Mouse (Mus musculus) midbrain, embryonic 10.5 days (tissue): ENCODE data around the gene Dnm3. TPM values are rescaled to one million over a fixed set of nuclear protein-coding genes. Genes with fewer than 3 reads are reported as not detected.
A peak's percentile ranks its signal among the peaks of the same experiment; 100 is the strongest.

Experiments used
- DNase-seq: peaks from one replicate; pipeline ENCODE4 v3.0.0-alpha.2; 2017; ENCODE audit warnings: low spot score
- H3K27ac ChIP-seq: fragments of 300-500 bp; sonication (generic); replicated peaks from 2 replicates; pipeline ENCODE4 v1.5.1; 2016; ENCODE audit warnings: mild to moderate bottlenecking
- H3K27me3 ChIP-seq: fragments of 300-500 bp; sonication (generic); 2 replicates; pipeline ENCODE4 v1.6.1; 2016; ENCODE audit warnings: low read depth, mild to moderate bottlenecking; ENCODE audit not compliant: poor library complexity, severe bottlenecking
- H3K36me3 ChIP-seq: fragments of 300-500 bp; sonication (generic); 2 replicates; pipeline ENCODE4 v1.6.1; 2016; ENCODE audit warnings: mild to moderate bottlenecking, moderate library complexity
- H3K4me1 ChIP-seq: fragments of 300-500 bp; sonication (generic); 2 replicates; pipeline ENCODE4 v1.6.1; 2016
- H3K4me3 ChIP-seq: fragments of 300-500 bp; sonication (generic); 2 replicates; pipeline ENCODE4 v1.5.1; 2016; ENCODE audit warnings: mild to moderate bottlenecking, moderate library complexity
- H3K9me3 ChIP-seq: fragments of 300-500 bp; sonication (generic); replicated peaks from 2 replicates; pipeline ENCODE4 v1.6.1; 2016; ENCODE audit warnings: mild to moderate bottlenecking
- WGBS: fragments of 180-500 bp; shearing (Covaris S2); methylation state at CpG from one replicate; pipeline ENCODE4 v1.1.7; 2016; 5-methylcytosine and 5-hydroxymethylcytosine counted together
- polyA plus RNA-seq: library from polyadenylated mRNA; unstranded; fragments of >200 nt; fragmentation: Nextera tagmentation; extraction: Ambion mirVana; gene quantifications from 2 replicates; pipeline ENCODE4 v1.2.1, GENCODE M21; 2016

Dnm3 gene
- polyA plus RNA-seq, 1 experiment from 2014 or later = 2.3 TPM

GRCm38 (mm10) chr1:162016982-162017381, 460.9 kb downstream of the Dnm3 start:
- Histone ChIP-seq H3K4me1 (peaks cover 21% of the 10 kb centered on the region), H3K36me3 (no peaks in the 10 kb centered on the region), H3K27me3 (no peaks in the 10 kb centered on the region), H3K27ac (no peak overlapping the region; the same call in 1 of the 2 replicates), H3K4me3 (no peak overlapping the region), H3K9me3 (no peaks in the 10 kb centered on the region)
- no peak for DNase-seq
- WGBS = 72% methylated on average over 7 of the region's 7 CpGs

GRCm38 (mm10) chr1:162015247-162015862, 462.5 kb downstream of the Dnm3 start:
- no peak for DNase-seq
- 74% methylated on average over 8 of the region's 8 CpGs for WGBS
- H3K9me3 ChIP-seq = no peaks in the 10 kb centered on the region
- H3K27me3 ChIP-seq = no peaks in the 10 kb centered on the region
- no peak overlapping the region for H3K27ac ChIP-seq
- no peaks in the 10 kb centered on the region for H3K36me3 ChIP-seq
- H3K4me3 ChIP-seq = no peak overlapping the region
- H3K4me1 ChIP-seq = peaks cover 12% of the 10 kb centered on the region

- no peaks in the 10 kb centered on the region for H3K36me3 ChIP-seq
- no peaks in the 10 kb centered on the region for H3K27me3 ChIP-seq
- H3K4me3 ChIP-seq = no peak overlapping the region
- WGBS = 89% methylated on average over 4 of the region's 4 CpGs
- peaks cover 14% of the 10 kb centered on the region for H3K4me1 ChIP-seq
- no peak for DNase-seq
- 0 out of 2 replicates have a peak overlapping the region, but pooled peaks have one; percentile 6 for H3K27ac ChIP-seq
- H3K9me3 ChIP-seq = no peaks in the 10 kb centered on the region
Observed at GRCm38 (mm10) chr1:162013561-162013960, 464.3 kb downstream of the Dnm3 start.

- H3K36me3 ChIP-seq = no peaks in the 10 kb centered on the region
- H3K27me3 ChIP-seq = no peaks in the 10 kb centered on the region
- H3K4me1 ChIP-seq = peaks cover 16% of the 10 kb centered on the region
- no peak overlapping the region for H3K4me3 ChIP-seq
- DNase-seq = no peak
- H3K27ac ChIP-seq = 0 out of 2 replicates have a peak overlapping the region, but pooled peaks have one; percentile 33
- no peaks in the 10 kb centered on the region for H3K9me3 ChIP-seq
- 82% methylated on average over 16 of the region's 16 CpGs for WGBS
Observed at GRCm38 (mm10) chr1:162011523-162012245, 466.1 kb downstream of the Dnm3 start.

- no peak for DNase-seq
- Histone ChIP-seq H3K4me1 (peaks cover 29% of the 10 kb centered on the region), H3K27me3 (no peaks in the 10 kb centered on the region), H3K4me3 (no peak overlapping the region), H3K36me3 (no peaks in the 10 kb centered on the region), H3K27ac (peak overlapping the region; percentile 61; the same call in 1 of the 2 replicates), H3K9me3 (no peaks in the 10 kb centered on the region)
- WGBS = 76% methylated on average over 8 of the region's 8 CpGs
Observed at GRCm38 (mm10) chr1:162009086-162009485, 468.7 kb downstream of the Dnm3 start.

GRCm38 (mm10) chr1:162008631-162009067, 469.2 kb downstream of the Dnm3 start:
- H3K27ac ChIP-seq = peak overlapping the region; percentile 61
- peaks cover 33% of the 10 kb centered on the region for H3K4me1 ChIP-seq
- WGBS = 41% methylated on average over 8 of the region's 8 CpGs
- no peaks in the 10 kb centered on the region for H3K9me3 ChIP-seq
- H3K4me3 ChIP-seq = no peak overlapping the region
- DNase-seq = no peak
- no peaks in the 10 kb centered on the region for H3K27me3 ChIP-seq
- H3K36me3 ChIP-seq = no peaks in the 10 kb centered on the region

- Histone ChIP-seq H3K27me3 (no peaks in the 10 kb centered on the region), H3K27ac (peak overlapping the region; percentile 61), H3K4me1 (peaks cover 34% of the 10 kb centered on the region), H3K4me3 (no peak overlapping the region), H3K9me3 (no peaks in the 10 kb centered on the region), H3K36me3 (no peaks in the 10 kb centered on the region)
- no peak for DNase-seq
- WGBS = 64% methylated on average over 4 of the region's 4 CpGs
Observed at GRCm38 (mm10) chr1:162008208-162008607, 469.6 kb downstream of the Dnm3 start.

GRCm38 (mm10) chr1:162006109-162006508, 471.7 kb downstream of the Dnm3 start:
- peaks cover 33% of the 10 kb centered on the region for H3K4me1 ChIP-seq
- no peaks in the 10 kb centered on the region for H3K27me3 ChIP-seq
- no peaks in the 10 kb centered on the region for H3K9me3 ChIP-seq
- H3K4me3 ChIP-seq = no peak overlapping the region
- H3K36me3 ChIP-seq = no peaks in the 10 kb centered on the region
- H3K27ac ChIP-seq = no peak overlapping the region
- no peak for DNase-seq
- 94% methylated on average over 9 of the region's 9 CpGs for WGBS

GRCm38 (mm10) chr1:162004821-162005770, 472.7 kb downstream of the Dnm3 start:
- DNase-seq = no peak
- no peak overlapping the region for H3K4me3 ChIP-seq
- peak overlapping the region; percentile 69 for H3K27ac ChIP-seq
- no peaks in the 10 kb centered on the region for H3K36me3 ChIP-seq
- no peaks in the 10 kb centered on the region for H3K9me3 ChIP-seq
- H3K27me3 ChIP-seq = no peaks in the 10 kb centered on the region
- peaks cover 39% of the 10 kb centered on the region for H3K4me1 ChIP-seq
- 62% methylated on average over 23 of the region's 23 CpGs for WGBS

- no peak for DNase-seq
- Histone ChIP-seq H3K27me3 (no peaks in the 10 kb centered on the region), H3K9me3 (no peaks in the 10 kb centered on the region), H3K4me1 (peaks cover 46% of the 10 kb centered on the region), H3K36me3 (no peaks in the 10 kb centered on the region), H3K4me3 (no peak overlapping the region), H3K27ac (peak overlapping the region; percentile 69)
- 70% methylated on average over 7 of the region's 7 CpGs for WGBS
Observed at GRCm38 (mm10) chr1:162004518-162004780, 473.4 kb downstream of the Dnm3 start.

- no peak overlapping the region for H3K27ac ChIP-seq
- peaks cover 46% of the 10 kb centered on the region for H3K4me1 ChIP-seq
- DNase-seq = no peak
- H3K9me3 ChIP-seq = no peaks in the 10 kb centered on the region
- 79% methylated on average over 14 of the region's 14 CpGs for WGBS
- H3K36me3 ChIP-seq = no peaks in the 10 kb centered on the region
- H3K27me3 ChIP-seq = no peaks in the 10 kb centered on the region
- no peak overlapping the region for H3K4me3 ChIP-seq
Observed at GRCm38 (mm10) chr1:162003729-162004517, 473.9 kb downstream of the Dnm3 start.

GRCm38 (mm10) chr1:162001328-162001727, 476.5 kb downstream of the Dnm3 start:
- Histone ChIP-seq H3K9me3 (no peaks in the 10 kb centered on the region), H3K4me3 (no peak overlapping the region), H3K27ac (no peak overlapping the region), H3K4me1 (peaks cover 38% of the 10 kb centered on the region), H3K27me3 (no peaks in the 10 kb centered on the region), H3K36me3 (no peaks in the 10 kb centered on the region)
- WGBS = 84% methylated on average over 8 of the region's 8 CpGs
- no peak for DNase-seq
